15 mouse cellular contexts compared by ENCODE assay signal in genomic region chr13:43830892-43831673, GRCm38 (mm10). TPM values are rescaled to one million over a fixed set of nuclear protein-coding genes. Genes with fewer than 3 reads are reported as not detected.
A peak's percentile ranks its signal among the peaks of the same experiment; 100 is the strongest.
DNase-seq lines count a peak whose midpoint lies in the region; ATAC-seq lines count a peak whose summit lies in the region.
"Had no signal": no experiment of that assay in that cellular context is flagged by ENCODE, and none has a peak within 500 bp of the region (broad histone marks: within the 10 kb centered on the region; RNA-seq: fewer than 3 reads in every experiment).

No protein-coding gene starts in this region.

- WGBS in midbrain, embryonic 11.5 days = 84% methylated on average over 8 of the region's 8 CpGs
- 90% methylated on average over 8 of the region's 8 CpGs for WGBS in midbrain, embryonic 16.5 days

- no peak overlapping the region for H3K27ac ChIP-seq in midbrain, embryonic 11.5 days (ENCODE audit: low read depth, low read length)
- no peak overlapping the region for H3K27ac ChIP-seq in midbrain, embryonic 16.5 days (ENCODE audit: low read length)
- H3K27ac ChIP-seq: embryonic facial prominence, embryonic 12.5 days; hindbrain, embryonic 10.5 days; liver, embryonic 15.5 days; macrophage; midbrain, embryonic 15.5 days; neural tube, embryonic 12.5 days had no signal

- H3K4me3 ChIP-seq in midbrain, embryonic 11.5 days (ENCODE audit: low read depth, low read length) = no peak overlapping the region
- no peak overlapping the region for H3K4me3 ChIP-seq in midbrain, embryonic 16.5 days (ENCODE audit: low read depth, low read length)
- H3K4me3 ChIP-seq: embryonic facial prominence, embryonic 12.5 days; hindbrain, embryonic 10.5 days; liver, embryonic 15.5 days; midbrain, embryonic 15.5 days; neural tube, embryonic 12.5 days had no signal

- H3K27me3 ChIP-seq in midbrain, embryonic 11.5 days (ENCODE audit: control insufficient read depth, insufficient read depth, low read length) = no peaks in the 10 kb centered on the region
- H3K27me3 ChIP-seq in midbrain, embryonic 16.5 days (ENCODE audit: control insufficient read depth, insufficient read depth, low read depth, low read length) = no peaks in the 10 kb centered on the region
- H3K27me3 ChIP-seq: embryonic facial prominence, embryonic 12.5 days; liver, embryonic 15.5 days; midbrain, embryonic 15.5 days; neural tube, embryonic 12.5 days had no signal

- no peak overlapping the region for H3K9ac ChIP-seq in midbrain, embryonic 11.5 days (ENCODE audit: low read length)
- H3K9ac ChIP-seq in midbrain, embryonic 16.5 days (ENCODE audit: low read depth, low read length) = no peak overlapping the region
- H3K9ac ChIP-seq: embryonic facial prominence, embryonic 12.5 days; liver, embryonic 15.5 days; midbrain, embryonic 15.5 days; neural tube, embryonic 12.5 days had no signal

- no peaks in the 10 kb centered on the region for H3K9me3 ChIP-seq in midbrain, embryonic 11.5 days (ENCODE audit: control insufficient read depth, low read length)
- no peaks in the 10 kb centered on the region for H3K9me3 ChIP-seq in midbrain, embryonic 16.5 days (replicated peaks; ENCODE audit: control insufficient read depth, low read length, poor library complexity, severe bottlenecking)
- H3K9me3 ChIP-seq: embryonic facial prominence, embryonic 12.5 days; liver, embryonic 15.5 days; midbrain, embryonic 15.5 days; neural tube, embryonic 12.5 days had no signal

- peak; percentile 23 for DNase-seq in midbrain, embryonic 11.5 days (ENCODE audit: low spot score, missing footprints)
- DNase-seq in heart, postnatal 14 days = peak; percentile 42 to 44
- DNase-seq in kidney, postnatal 36 days = peak; percentile 5 to 8
- DNase-seq in thymus, postnatal 4 days = peak; percentile 34
- DNase-seq in left cerebral cortex, adult 8-10 months (ENCODE audit: low spot score in 2 of 2) = no peak
- no peak for DNase-seq in embryo, embryonic 10.5 days (ENCODE audit: low spot score)
- DNase-seq: cerebellum, postnatal 14 days had no signal

- no peak for ATAC-seq in midbrain, embryonic 11.5 days (ENCODE audit: low FRiP score)
- no peak for ATAC-seq in midbrain, embryonic 16.5 days
- ATAC-seq: midbrain, embryonic 15.5 days; Patski had no signal

- no peak overlapping the region for H3K4me2 ChIP-seq in midbrain, embryonic 11.5 days
- H3K4me2 ChIP-seq in midbrain, embryonic 16.5 days (ENCODE audit: low read length) = no peak overlapping the region
- H3K4me2 ChIP-seq: embryonic facial prominence, embryonic 12.5 days; liver, embryonic 15.5 days; midbrain, embryonic 15.5 days; neural tube, embryonic 12.5 days had no signal

- H3K4me1 ChIP-seq in midbrain, embryonic 11.5 days (ENCODE audit: control insufficient read depth, insufficient read depth, low read length) = no peaks in the 10 kb centered on the region
- H3K4me1 ChIP-seq in midbrain, embryonic 16.5 days (ENCODE audit: control insufficient read depth, insufficient read depth, low read length) = no peaks in the 10 kb centered on the region
- H3K4me1 ChIP-seq: embryonic facial prominence, embryonic 12.5 days; liver, embryonic 15.5 days; midbrain, embryonic 15.5 days had no signal

- intact Hi-C loops in heart, postnatal 14 days (cut with DNase I) = no loop called here

- H3K36me3 ChIP-seq in midbrain, embryonic 11.5 days (ENCODE audit: control insufficient read depth, insufficient read depth, low read length) = no peaks in the 10 kb centered on the region
- no peaks in the 10 kb centered on the region for H3K36me3 ChIP-seq in midbrain, embryonic 16.5 days (ENCODE audit: control insufficient read depth, insufficient read depth, low read length)
- H3K36me3 ChIP-seq: embryonic facial prominence, embryonic 12.5 days; hindbrain, embryonic 10.5 days; liver, embryonic 15.5 days; midbrain, embryonic 15.5 days; neural tube, embryonic 12.5 days had no signal

RNA-seq across cellular contexts. Expression of gene Cd83, which starts 46.5 kb away (rescaled TPM):
- polyA plus RNA-seq in midbrain, embryonic 11.5 days (2014; fragmentation: Nextera tagmentation; extraction: Ambion mirVana) = 6.0 and 7.1 TPM in 2 replicates
- polyA plus RNA-seq in midbrain, embryonic 16.5 days (2015; fragmentation: Nextera tagmentation; extraction: Ambion mirVana) = 23.5 and 28.1 TPM in 2 replicates
- 1 to 10 TPM; 3.2 to 5.3 TPM for total RNA-seq in heart, postnatal 14 days (2021)
- 10 to 100 TPM; 11.8 to 14.6 (median 13.2) TPM for total RNA-seq in left cerebral cortex, adult 8-10 months (2022)
- polyA plus RNA-seq: Patski had no signal

Comparison
In these comparisons a context has a peak if more than half of its experiments do, and no peak if none do; other contexts are left out.
1. DNase-seq: peak in midbrain, embryonic 11.5 days (single experiment), heart, postnatal 14 days (2 of 2), kidney, postnatal 36 days (2 of 2) and thymus, postnatal 4 days (single experiment); none in left cerebral cortex, adult 8-10 months (0 of 2) and embryo, embryonic 10.5 days (single experiment).